ENCODE assay signal across 13 mouse cellular contexts in the genomic region with DNA sequence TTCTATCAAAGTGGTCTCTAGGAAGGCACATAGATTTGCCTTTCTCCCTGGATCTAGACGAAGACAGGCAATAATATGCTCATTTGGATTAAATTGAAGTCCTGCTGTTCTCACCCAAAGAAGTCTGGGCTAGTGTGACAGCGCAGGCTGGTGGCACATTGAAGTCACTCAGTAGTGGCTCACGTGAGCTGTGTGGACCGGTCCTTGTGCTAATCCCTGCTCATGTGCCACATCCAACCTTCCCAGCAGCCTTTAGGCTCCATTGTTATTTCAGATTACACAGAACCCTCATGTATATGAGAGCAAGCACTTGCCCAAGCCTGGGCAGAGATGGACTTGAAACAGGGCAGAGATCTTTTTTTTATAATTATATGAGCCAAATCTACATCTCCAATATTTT. TPM values are rescaled to one million over a fixed set of nuclear protein-coding genes. Genes with fewer than 3 reads are reported as not detected.
DNase-seq lines count a peak whose midpoint lies in the region; ATAC-seq lines count a peak whose summit lies in the region.
"Had no signal": no experiment of that assay in that cellular context is flagged by ENCODE, and none has a peak within 500 bp of the region (broad histone marks: within the 10 kb centered on the region; RNA-seq: fewer than 3 reads in every experiment).

No protein-coding gene starts in this region.

- H3K36me3 ChIP-seq in forebrain, embryonic 12.5 days (replicated peaks): no peaks in the 10 kb centered on the region
- no peaks in the 10 kb centered on the region; the same call in 1 of the 2 replicates for H3K36me3 ChIP-seq in forebrain, embryonic 11.5 days (ENCODE audit: control insufficient read depth, insufficient read depth, low read length)
- H3K36me3 ChIP-seq in kidney, embryonic 14.5 days (ENCODE audit: control insufficient read depth, insufficient read depth, low read length): no peaks in the 10 kb centered on the region
- no peaks in the 10 kb centered on the region for H3K36me3 ChIP-seq in embryonic facial prominence, embryonic 14.5 days (ENCODE audit: control insufficient read depth, insufficient read depth, low read length)
- no peaks in the 10 kb centered on the region for H3K36me3 ChIP-seq in limb, embryonic 15.5 days

- H3K4me3 ChIP-seq in forebrain, embryonic 12.5 days (replicated peaks): no peak overlapping the region
- H3K4me3 ChIP-seq in forebrain, embryonic 11.5 days (ENCODE audit: low read depth, low read length): no peak overlapping the region
- no peak overlapping the region for H3K4me3 ChIP-seq in kidney, embryonic 14.5 days (ENCODE audit: low read length)
- H3K4me3 ChIP-seq in embryonic facial prominence, embryonic 14.5 days (ENCODE audit: low read depth, low read length): no peak overlapping the region
- H3K4me3 ChIP-seq in limb, embryonic 15.5 days: no peak overlapping the region
- H3K4me3 ChIP-seq: myocyte had no signal

- H3K9ac ChIP-seq in forebrain, embryonic 12.5 days: no peak overlapping the region
- no peak overlapping the region for H3K9ac ChIP-seq in forebrain, embryonic 11.5 days (ENCODE audit: low read length)
- no peak overlapping the region for H3K9ac ChIP-seq in kidney, embryonic 14.5 days (ENCODE audit: low read depth, low read length)
- H3K9ac ChIP-seq in embryonic facial prominence, embryonic 14.5 days (ENCODE audit: low read depth, low read length): no peak overlapping the region
- H3K9ac ChIP-seq in limb, embryonic 15.5 days: no peak overlapping the region

- no peaks in the 10 kb centered on the region for H3K9me3 ChIP-seq in forebrain, embryonic 12.5 days
- no peaks in the 10 kb centered on the region for H3K9me3 ChIP-seq in forebrain, embryonic 11.5 days (ENCODE audit: control insufficient read depth, low read length)
- H3K9me3 ChIP-seq in kidney, embryonic 14.5 days (ENCODE audit: control insufficient read depth, low read length): no peaks in the 10 kb centered on the region
- H3K9me3 ChIP-seq in embryonic facial prominence, embryonic 14.5 days (ENCODE audit: control insufficient read depth, low read length): no peaks in the 10 kb centered on the region
- H3K9me3 ChIP-seq in limb, embryonic 15.5 days: no peaks in the 10 kb centered on the region

- no peaks in the 10 kb centered on the region; the same call in 1 of the 2 replicates for H3K27me3 ChIP-seq in forebrain, embryonic 12.5 days
- no peaks in the 10 kb centered on the region for H3K27me3 ChIP-seq in forebrain, embryonic 11.5 days (ENCODE audit: control insufficient read depth, insufficient read depth, low read length)
- H3K27me3 ChIP-seq in kidney, embryonic 14.5 days (ENCODE audit: control insufficient read depth, insufficient read depth, low read length): no peaks in the 10 kb centered on the region
- no peaks in the 10 kb centered on the region for H3K27me3 ChIP-seq in embryonic facial prominence, embryonic 14.5 days (replicated peaks; ENCODE audit: control insufficient read depth, insufficient read depth, low read length)
- no peaks in the 10 kb centered on the region for H3K27me3 ChIP-seq in limb, embryonic 15.5 days

- no peak for ATAC-seq in forebrain, embryonic 12.5 days (ENCODE audit: low FRiP score)
- no peak for ATAC-seq in forebrain, embryonic 11.5 days (replicated peaks; ENCODE audit: low FRiP score)
- no peak for ATAC-seq in kidney, embryonic 14.5 days (ENCODE audit: low FRiP score, low TSS enrichment)
- no peak for ATAC-seq in embryonic facial prominence, embryonic 14.5 days (ENCODE audit: low read depth)
- ATAC-seq in limb, embryonic 15.5 days (ENCODE audit: insufficient number of reproducible peaks, low FRiP score, low TSS enrichment, low read depth): no peak

- DNase-seq in forebrain, embryonic 11.5 days (ENCODE audit: low spot score): no peak
- DNase-seq in kidney, postnatal 10 days: no peak
- DNase-seq in embryonic facial prominence, embryonic 14.5 days (ENCODE audit: low spot score): no peak
- DNase-seq in right cerebral cortex, postnatal 36 days (ENCODE audit: low spot score in 2 of 2): no peak
- no peak for DNase-seq in cerebellum, postnatal 25 days
- DNase-seq: cerebellum, adult 11-12 months; layer of hippocampus, adult 9-11 months; thymus, postnatal 14 days had no signal

- H3K4me2 ChIP-seq in forebrain, embryonic 12.5 days: no peak overlapping the region
- H3K4me2 ChIP-seq in forebrain, embryonic 11.5 days (ENCODE audit: low read depth, low read length, severe bottlenecking): no peak overlapping the region
- no peak overlapping the region for H3K4me2 ChIP-seq in kidney, embryonic 14.5 days (replicated peaks; ENCODE audit: low read depth, low read length)
- H3K4me2 ChIP-seq in embryonic facial prominence, embryonic 14.5 days (ENCODE audit: low read depth, low read length): no peak overlapping the region
- H3K4me2 ChIP-seq in limb, embryonic 15.5 days: no peak overlapping the region

- WGBS in forebrain, embryonic 12.5 days: 61% methylated on average over 4 of the region's 4 CpGs
- 61% methylated on average over 4 of the region's 4 CpGs for WGBS in forebrain, embryonic 11.5 days
- 89% methylated on average over 4 of the region's 4 CpGs for WGBS in kidney, embryonic 14.5 days
- 88% methylated on average over 4 of the region's 4 CpGs for WGBS in embryonic facial prominence, embryonic 14.5 days
- 83% methylated on average over 4 of the region's 4 CpGs for WGBS in limb, embryonic 15.5 days

- 0 out of 2 replicates have a peak overlapping the region, but pooled peaks have one; percentile 2 for H3K27ac ChIP-seq in forebrain, embryonic 12.5 days
- no peak overlapping the region for H3K27ac ChIP-seq in forebrain, embryonic 11.5 days (ENCODE audit: low read depth, low read length)
- peak overlapping the region; percentile 56; the same call in 1 of the 2 replicates for H3K27ac ChIP-seq in kidney, embryonic 14.5 days (ENCODE audit: low read depth, low read length)
- peak overlapping the region; percentile 80 for H3K27ac ChIP-seq in embryonic facial prominence, embryonic 14.5 days (replicated peaks; ENCODE audit: low read depth, low read length)
- H3K27ac ChIP-seq in limb, embryonic 15.5 days: peak overlapping the region; percentile 73
- H3K27ac ChIP-seq: macrophage had no signal

- peaks cover 16% of the 10 kb centered on the region for H3K4me1 ChIP-seq in forebrain, embryonic 12.5 days
- H3K4me1 ChIP-seq in forebrain, embryonic 11.5 days (replicated peaks; ENCODE audit: control insufficient read depth, insufficient read depth, low read length): no peaks in the 10 kb centered on the region
- H3K4me1 ChIP-seq in kidney, embryonic 14.5 days (ENCODE audit: control insufficient read depth, insufficient read depth, low read length): peaks cover 28% of the 10 kb centered on the region
- H3K4me1 ChIP-seq in embryonic facial prominence, embryonic 14.5 days (ENCODE audit: control insufficient read depth, insufficient read depth, low read length): peaks cover 68% of the 10 kb centered on the region
- peaks cover 73% of the 10 kb centered on the region for H3K4me1 ChIP-seq in limb, embryonic 15.5 days

RNA-seq across cellular contexts. Expression of a gene that starts 12.0 kb away (rescaled TPM):
- polyA plus RNA-seq in forebrain, embryonic 12.5 days (2016; fragmentation: Nextera tagmentation; extraction: Ambion mirVana): 21.4 and 24.0 TPM in 2 replicates
- polyA plus RNA-seq in forebrain, embryonic 11.5 days (2014; fragmentation: Nextera tagmentation; extraction: Ambion mirVana): 26.1 and 26.2 TPM in 2 replicates
- 76.2 and 105 TPM in 2 replicates for polyA plus RNA-seq in kidney, embryonic 14.5 days (2014; fragmentation: Nextera tagmentation; extraction: Ambion mirVana)
- polyA plus RNA-seq in embryonic facial prominence, embryonic 14.5 days (2014; fragmentation: Nextera tagmentation; extraction: Ambion mirVana): 60.1 and 79.9 TPM in 2 replicates
- polyA plus RNA-seq in limb, embryonic 15.5 days (2015; fragmentation: Nextera tagmentation; extraction: Ambion mirVana): 105 and 121 TPM in 2 replicates

RNA-seq across cellular contexts. Expression of a gene that starts 49.0 kb away (rescaled TPM):
- not detected in 2 replicates for polyA plus RNA-seq in forebrain, embryonic 12.5 days (2016; fragmentation: Nextera tagmentation; extraction: Ambion mirVana)
- polyA plus RNA-seq in forebrain, embryonic 11.5 days (2014; fragmentation: Nextera tagmentation; extraction: Ambion mirVana): not detected in 2 replicates
- 0.96 and 1.6 TPM in 2 replicates for polyA plus RNA-seq in kidney, embryonic 14.5 days (2014; fragmentation: Nextera tagmentation; extraction: Ambion mirVana)
- polyA plus RNA-seq in embryonic facial prominence, embryonic 14.5 days (2014; fragmentation: Nextera tagmentation; extraction: Ambion mirVana): 0.21 TPM in 1 of 2 replicates, not detected in the other
- not detected in 2 replicates for polyA plus RNA-seq in limb, embryonic 15.5 days (2015; fragmentation: Nextera tagmentation; extraction: Ambion mirVana)
- polyA plus RNA-seq: macrophage, myocyte had no signal
